Mouse (Mus musculus) limb, embryonic 12.5 days (tissue): Measurements from ENCODE around the gene Emilin2. TPM values are rescaled to one million over a fixed set of nuclear protein-coding genes. Genes with fewer than 3 reads are reported as not detected.
A peak's percentile ranks its signal among the peaks of the same experiment; 100 is the strongest.

Experiments
- ATAC-seq: fragments of 200-750 bp; cut with Nextera tagmentation; 2 replicates; pipeline ENCODE4 v1.8.0; 2017; ENCODE audit warnings: low read depth, moderate TSS enrichment; ENCODE audit not compliant: insufficient number of reproducible peaks, insufficient read depth, low FRiP score, low TSS enrichment
- H3K27ac ChIP-seq: fragments of 300-500 bp; sonication (generic); 2 replicates; pipeline ENCODE4 v1.5.1; 2016; ENCODE audit warnings: mild to moderate bottlenecking, moderate library complexity
- H3K27me3 ChIP-seq: fragments of 300-500 bp; sonication (generic); 2 replicates; pipeline ENCODE4 v1.6.1; 2016; ENCODE audit warnings: mild to moderate bottlenecking, moderate library complexity
- H3K36me3 ChIP-seq: fragments of 300-500 bp; sonication (generic); 2 replicates; pipeline ENCODE4 v1.6.1; 2016; ENCODE audit warnings: mild to moderate bottlenecking, moderate library complexity
- H3K4me1 ChIP-seq: fragments of 300-500 bp; sonication (generic); replicated peaks from 2 replicates; pipeline ENCODE4 v1.6.1; 2016
- H3K4me2 ChIP-seq: fragments of 300-500 bp; sonication (generic); 2 replicates; pipeline ENCODE4 v1.6.1; 2016; ENCODE audit warnings: mild to moderate bottlenecking, moderate library complexity
- H3K4me3 ChIP-seq: fragments of 300-500 bp; sonication (generic); replicated peaks from 2 replicates; pipeline ENCODE4 v1.5.1; 2016; ENCODE audit warnings: mild to moderate bottlenecking
- H3K9ac ChIP-seq: fragments of 300-500 bp; sonication (generic); replicated peaks from 2 replicates; pipeline ENCODE4 v1.6.1; 2016; ENCODE audit warnings: mild to moderate bottlenecking, moderate library complexity
- H3K9me3 ChIP-seq: fragments of 300-500 bp; sonication (generic); 2 replicates; pipeline ENCODE4 v1.6.1; 2016; ENCODE audit warnings: mild to moderate bottlenecking, moderate library complexity
- WGBS: fragments of 180-500 bp; shearing (Covaris S2); methylation state at CpG from one replicate; pipeline ENCODE4 v1.1.7; 2016; 5-methylcytosine and 5-hydroxymethylcytosine counted together
- polyA plus RNA-seq: library from polyadenylated mRNA; unstranded; fragments of >200 nt; fragmentation: Nextera tagmentation; extraction: Ambion mirVana; gene quantifications from 2 replicates; pipeline ENCODE4 v1.2.1, GENCODE M21; 2016

Emilin2 gene
- polyA plus RNA-seq, 1 experiment from 2014 or later = 22.9 TPM

- H3K9me3 ChIP-seq = no peaks in the 10 kb centered on the region
- H3K9ac ChIP-seq = no peak overlapping the region
- H3K4me2 ChIP-seq = no peak overlapping the region
- no peaks in the 10 kb centered on the region for H3K27me3 ChIP-seq
- 93% methylated on average over 4 of the region's 4 CpGs for WGBS
- H3K4me1 ChIP-seq = no peaks in the 10 kb centered on the region
- ATAC-seq = no peak
- H3K4me3 ChIP-seq = no peak overlapping the region
- H3K27ac ChIP-seq = no peak overlapping the region
- peaks cover 25% of the 10 kb centered on the region; the same call in 1 of the 2 replicates for H3K36me3 ChIP-seq
Observed at GRCm38 (mm10) chr17:71299879-71300278, 11.9 kb downstream of the Emilin2 start.

- no peaks in the 10 kb centered on the region for H3K27me3 ChIP-seq
- H3K9ac ChIP-seq = no peak overlapping the region
- H3K4me3 ChIP-seq = no peak overlapping the region
- H3K4me1 ChIP-seq = peaks cover 8% of the 10 kb centered on the region; the same call in 1 of the 2 replicates
- peaks cover 4% of the 10 kb centered on the region; the same call in 1 of the 2 replicates for H3K36me3 ChIP-seq
- H3K4me2 ChIP-seq = no peak overlapping the region
- no peak for ATAC-seq
- H3K9me3 ChIP-seq = no peaks in the 10 kb centered on the region
- WGBS = 90% methylated on average over 3 of the region's 3 CpGs
- H3K27ac ChIP-seq = no peak overlapping the region
Observed at GRCm38 (mm10) chr17:71294570-71294969, 17.2 kb downstream of the Emilin2 start.

DNA sequence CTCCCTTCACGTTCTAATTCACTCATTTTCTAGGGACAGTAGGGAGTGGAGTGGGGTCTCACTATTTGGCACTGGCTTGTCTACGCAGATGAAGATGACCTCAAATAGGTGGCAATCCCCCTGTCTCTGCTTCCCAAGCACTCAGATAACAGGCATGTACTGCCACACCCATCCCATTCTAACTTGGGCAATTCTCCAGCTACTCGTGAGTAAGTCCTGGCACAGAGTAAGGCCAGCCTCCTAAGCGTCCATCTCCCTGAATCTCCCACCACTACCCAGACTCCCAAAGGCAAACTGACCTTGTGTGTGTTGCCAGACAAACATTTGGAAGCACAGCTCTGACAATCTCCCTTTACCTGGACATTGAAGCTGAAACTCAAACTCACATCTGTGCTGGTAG lies 18.9 kb downstream of the Emilin2 start:
- Histone ChIP-seq H3K4me3 (no peak overlapping the region), H3K27ac (no peak overlapping the region), H3K27me3 (no peaks in the 10 kb centered on the region), H3K4me1 (peaks cover 8% of the 10 kb centered on the region; the same call in 1 of the 2 replicates), H3K9ac (no peak overlapping the region), H3K9me3 (no peaks in the 10 kb centered on the region), H3K4me2 (no peak overlapping the region), H3K36me3 (no peaks in the 10 kb centered on the region)
- WGBS = 87% methylated on average over 4 of the region's 4 CpGs
- ATAC-seq = no peak

- no peaks in the 10 kb centered on the region for H3K27me3 ChIP-seq
- H3K27ac ChIP-seq = no peak overlapping the region
- no peak overlapping the region for H3K9ac ChIP-seq
- no peak overlapping the region for H3K4me2 ChIP-seq
- no peaks in the 10 kb centered on the region for H3K9me3 ChIP-seq
- no peak overlapping the region for H3K4me3 ChIP-seq
- 92% methylated on average over 6 of the region's 6 CpGs for WGBS
- H3K4me1 ChIP-seq = peaks cover 8% of the 10 kb centered on the region; the same call in 1 of the 2 replicates
- H3K36me3 ChIP-seq = no peaks in the 10 kb centered on the region
- ATAC-seq = no peak
Observed at GRCm38 (mm10) chr17:71291897-71292420, 19.8 kb downstream of the Emilin2 start.

- ATAC-seq = no peak
- peaks cover 17% of the 10 kb centered on the region for H3K4me1 ChIP-seq
- 70% methylated on average over 7 of the region's 7 CpGs for WGBS
Observed at GRCm38 (mm10) chr17:71290486-71291410, 21.0 kb downstream of the Emilin2 start.

DNA sequence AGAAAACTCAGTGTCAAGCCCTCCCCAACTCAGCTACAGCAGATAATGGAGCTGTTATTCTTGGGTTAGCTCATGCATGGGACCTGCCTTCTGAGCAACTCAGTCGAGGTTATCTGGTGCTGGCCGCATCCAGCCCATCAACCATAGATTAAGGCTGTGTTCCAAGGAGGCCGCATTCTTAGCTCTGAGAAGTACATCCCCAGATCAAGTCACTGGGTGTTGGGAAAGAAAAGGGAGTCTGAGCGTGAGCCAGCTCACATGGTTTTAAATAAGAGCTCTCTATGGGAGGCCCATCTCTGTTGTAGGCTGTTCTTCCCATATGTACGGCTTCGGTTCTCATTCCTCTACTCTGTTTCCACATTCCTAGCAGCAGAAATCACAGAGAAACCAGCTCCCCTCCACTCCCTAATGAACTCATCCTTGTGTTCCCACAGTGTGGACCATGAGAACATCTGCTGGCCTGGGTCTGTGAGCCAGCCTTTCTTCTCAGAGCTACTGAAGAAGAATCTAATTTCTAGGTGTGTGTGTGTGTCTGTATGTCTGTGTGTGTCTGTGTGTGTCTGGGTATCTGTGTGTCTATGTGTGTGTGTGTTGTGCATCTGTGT lies 22.1 kb downstream of the Emilin2 start:
- Histone ChIP-seq H3K9ac (no peak overlapping the region), H3K9me3 (no peaks in the 10 kb centered on the region), H3K36me3 (no peaks in the 10 kb centered on the region), H3K4me1 (peaks cover 27% of the 10 kb centered on the region), H3K27me3 (no peaks in the 10 kb centered on the region), H3K4me2 (no peak overlapping the region), H3K4me3 (no peak overlapping the region), H3K27ac (no peak overlapping the region)
- WGBS = 89% methylated on average over 6 of the region's 6 CpGs
- ATAC-seq = no peak

More at GRCm38 (mm10) chr17:71290486-71291410, 21.0 kb downstream of the Emilin2 start:
- Histone ChIP-seq H3K27ac (no peak overlapping the region), H3K27me3 (no peaks in the 10 kb centered on the region), H3K9ac (no peak overlapping the region), H3K4me3 (no peak overlapping the region), H3K36me3 (no peaks in the 10 kb centered on the region), H3K4me2 (no peak overlapping the region), H3K9me3 (no peaks in the 10 kb centered on the region)

GRCm38 (mm10) chr17:71288808-71289548 lies 22.8 kb downstream of the Emilin2 start:
- Histone ChIP-seq H3K36me3 (no peaks in the 10 kb centered on the region), H3K4me3 (no peak overlapping the region), H3K9ac (no peak overlapping the region), H3K27me3 (no peaks in the 10 kb centered on the region), H3K4me1 (peaks cover 29% of the 10 kb centered on the region), H3K9me3 (no peaks in the 10 kb centered on the region), H3K4me2 (no peak overlapping the region), H3K27ac (no peak overlapping the region)
- ATAC-seq = no peak
- 83% methylated on average over 10 of the region's 10 CpGs for WGBS

DNA sequence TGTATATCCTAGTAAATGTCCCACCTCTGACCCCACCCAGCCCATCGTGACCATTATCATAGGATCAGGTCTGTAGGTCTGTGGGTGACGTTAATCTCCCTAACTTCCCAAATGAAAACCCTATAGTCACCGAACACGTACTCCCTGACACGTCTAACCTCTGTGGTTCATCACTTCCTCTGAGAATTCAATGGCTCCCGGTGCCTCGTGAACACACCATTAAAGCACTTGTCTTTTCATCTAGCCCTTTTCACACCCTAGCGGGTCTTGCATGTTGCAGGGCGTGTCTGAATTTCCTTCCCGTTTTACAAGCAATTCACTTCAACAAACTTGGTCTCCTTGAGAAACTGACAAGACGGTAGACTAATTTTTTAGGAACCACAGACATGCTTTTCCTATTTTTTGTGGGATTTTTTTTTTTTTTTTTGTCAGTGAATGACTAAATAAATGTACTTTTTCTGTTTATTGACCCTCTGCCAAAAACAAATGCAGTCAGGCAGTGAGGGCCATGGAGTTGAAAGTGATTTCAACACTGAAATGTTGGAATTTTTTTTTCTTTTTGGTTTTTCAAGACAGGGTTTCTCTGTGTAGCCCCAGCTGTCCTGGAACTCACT lies 23.5 kb downstream of the Emilin2 start:
- WGBS = 87% methylated on average over 11 of the region's 11 CpGs
- Histone ChIP-seq H3K36me3 (no peaks in the 10 kb centered on the region), H3K4me3 (no peak overlapping the region), H3K4me1 (peaks cover 29% of the 10 kb centered on the region), H3K4me2 (no peak overlapping the region), H3K27ac (no peak overlapping the region), H3K9ac (no peak overlapping the region), H3K9me3 (no peaks in the 10 kb centered on the region), H3K27me3 (no peaks in the 10 kb centered on the region)
- ATAC-seq = no peak

DNA sequence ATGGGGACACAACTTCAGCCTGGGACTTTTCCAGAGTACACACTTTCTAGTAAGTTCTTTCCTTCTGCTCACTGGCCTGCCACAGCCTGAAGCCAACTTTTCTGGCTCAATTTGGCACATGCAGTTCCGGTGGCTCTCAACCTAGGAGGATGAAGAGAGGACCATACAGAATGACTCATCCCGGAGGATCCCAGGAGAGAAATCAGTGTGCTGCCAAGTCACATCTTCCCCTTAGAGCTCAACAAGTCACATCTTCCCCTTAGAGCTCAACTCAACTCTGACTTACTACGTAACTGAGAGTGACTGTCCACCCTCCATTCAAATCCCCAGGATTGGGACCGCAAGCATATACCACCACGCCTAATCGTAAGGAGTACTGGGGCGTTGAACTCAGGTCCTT lies 24.2 kb downstream of the Emilin2 start:
- Histone ChIP-seq H3K4me3 (no peak overlapping the region), H3K4me2 (no peak overlapping the region), H3K27me3 (no peaks in the 10 kb centered on the region), H3K9ac (no peak overlapping the region), H3K4me1 (peaks cover 29% of the 10 kb centered on the region), H3K27ac (no peak overlapping the region), H3K9me3 (no peaks in the 10 kb centered on the region), H3K36me3 (no peaks in the 10 kb centered on the region)
- ATAC-seq = no peak
- 97% methylated on average over 7 of the region's 7 CpGs for WGBS

DNA sequence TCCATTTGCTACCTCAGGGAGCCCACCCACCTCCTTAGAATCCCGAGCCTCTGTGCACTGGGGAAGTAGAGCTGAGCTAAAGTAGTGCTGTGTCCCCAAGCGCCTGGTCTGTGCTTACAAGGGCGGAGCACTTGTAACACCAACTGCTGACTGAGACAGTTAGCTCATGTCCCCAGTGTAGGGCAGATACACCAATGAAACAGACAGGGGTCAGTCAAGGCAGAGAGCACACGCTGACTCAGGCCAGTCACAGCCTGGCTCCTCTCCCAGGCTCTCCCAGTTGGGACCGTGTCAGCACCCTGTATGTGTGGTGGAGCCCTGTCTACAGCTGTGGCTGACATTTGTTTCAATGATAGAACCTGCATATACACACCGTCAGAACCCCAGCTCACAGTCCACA lies 25.8 kb downstream of the Emilin2 start:
- Histone ChIP-seq H3K4me3 (no peak overlapping the region), H3K27me3 (no peaks in the 10 kb centered on the region), H3K36me3 (no peaks in the 10 kb centered on the region), H3K9me3 (no peaks in the 10 kb centered on the region), H3K9ac (no peak overlapping the region), H3K4me2 (no peak overlapping the region), H3K4me1 (peaks cover 26% of the 10 kb centered on the region), H3K27ac (no peak overlapping the region)
- whole genome bisulfite sequencing = 65% methylated on average over 6 of the region's 6 CpGs
- 0 out of 2 replicates have a peak, but pooled peaks have one; percentile 18 for ATAC-seq
